Mouse (Mus musculus) brain, embryonic 14.5 days (tissue): ENCODE data around the gene Sdccag8. TPM values are rescaled to one million over a fixed set of nuclear protein-coding genes. Genes with fewer than 3 reads are reported as not detected.

Source experiments
- DNase-seq: peaks from one replicate; pipeline ENCODE4 v3.0.0-alpha.2; 2011; ENCODE audit warnings: low read depth
- CTCF ChIP-seq: fragments of 200-500 bp; IDR thresholded peaks from 2 replicates; pipeline ENCODE4 v1.5.1; 2012; ENCODE audit warnings: inconsistent platforms, mild to moderate bottlenecking, moderate library complexity, borderline replicate concordance; ENCODE audit not compliant: insufficient read depth, insufficient read length; ENCODE audit errors: extremely low read depth
- POLR2A ChIP-seq: fragments of 200-500 bp; IDR thresholded peaks from 2 replicates; pipeline ENCODE4 v1.6.1; 2012; ENCODE audit warnings: mild to moderate bottlenecking, inconsistent platforms, borderline replicate concordance; ENCODE audit not compliant: poor library complexity, insufficient read depth, insufficient read length, severe bottlenecking; ENCODE audit errors: extremely low read depth
- polyA plus RNA-seq: library from polyadenylated mRNA; depleted of rRNA; stranded (reverse); fragments of >200 nt; gene quantifications from 2 replicates; pipeline ENCODE4 v1.2.3, GENCODE M21; 2012

The Sdccag8 gene
- polyA plus RNA-seq, 1 experiment, result 11.2 TPM

DNA sequence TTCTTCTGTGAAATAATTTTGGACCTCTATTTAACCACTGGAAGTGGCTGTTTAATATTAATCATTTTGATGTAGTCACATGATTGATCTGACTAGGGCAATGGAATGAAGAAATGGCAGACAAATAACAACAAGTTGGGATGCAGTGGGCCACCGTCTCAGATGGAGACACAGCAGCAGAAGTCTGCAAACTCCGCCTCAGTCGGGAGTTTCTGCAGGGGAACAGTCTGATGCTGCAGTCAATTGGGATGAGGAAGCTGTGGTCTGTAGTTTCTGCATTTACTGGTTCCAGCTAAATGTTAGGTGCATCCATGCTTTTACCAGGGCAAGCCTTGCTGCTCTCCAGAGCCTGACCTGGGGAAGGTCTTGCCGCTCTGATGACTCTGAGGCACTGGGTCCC, 2.3 kb downstream of the Sdccag8 start:
- TF ChIP-seq POLR2A, result no peak
- DNase-seq, result no peak

DNA sequence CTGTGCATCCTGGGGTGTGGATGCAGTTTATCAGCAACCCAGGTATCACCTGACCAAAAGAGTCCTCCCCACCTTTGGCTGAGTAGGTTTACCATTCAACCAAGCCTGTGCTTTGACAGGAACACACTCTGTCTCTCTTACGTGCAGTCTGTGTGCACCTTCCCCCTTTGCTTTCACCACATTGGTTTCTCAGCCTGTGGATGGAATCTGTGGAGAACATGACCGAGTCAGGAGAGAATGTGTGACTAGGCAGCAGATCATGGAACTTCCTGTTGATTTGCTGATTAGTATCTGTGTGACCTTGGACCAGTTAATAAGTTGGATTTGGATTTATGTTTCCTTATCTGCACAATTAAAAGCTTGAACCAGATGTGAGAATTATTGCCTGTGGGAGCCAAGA, 3.7 kb downstream of the Sdccag8 start:
- DNase-seq, result no peak
- no peak for TF ChIP-seq CTCF

GRCm38 (mm10) chr1:176818763-176819162, 4.3 kb downstream of the Sdccag8 start:
- TF ChIP-seq CTCF, result no peak
- no peak for TF ChIP-seq POLR2A
- no peak for DNase-seq

- DNase-seq, result peak; percentile 23
- TF ChIP-seq POLR2A (no peak), CTCF (no peak)
Measured at GRCm38 (mm10) chr1:176821929-176822328, 7.5 kb downstream of the Sdccag8 start.

DNA sequence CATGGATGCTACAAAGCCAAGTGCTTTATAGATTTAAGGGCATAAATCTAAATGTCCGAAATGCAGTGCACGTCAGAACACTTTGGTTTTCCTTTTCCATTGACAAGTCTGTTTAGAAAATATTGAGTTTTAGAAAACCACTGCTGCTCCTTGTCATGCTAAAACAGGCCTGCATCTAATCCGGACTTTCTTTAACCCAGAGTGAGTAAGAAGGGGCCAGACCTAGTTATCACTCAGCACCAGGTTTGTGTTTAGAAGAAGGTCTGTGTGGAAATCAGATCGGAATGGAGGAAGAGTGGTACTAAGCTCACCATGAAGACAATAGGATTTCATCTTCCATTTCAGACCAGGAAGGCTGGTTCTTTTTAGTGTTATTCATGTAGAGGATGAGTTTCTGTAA, 8.5 kb downstream of the Sdccag8 start:
- DNase-seq, result no peak
- no peak for TF ChIP-seq POLR2A
- TF ChIP-seq CTCF, result no peak

GRCm38 (mm10) chr1:176823889-176824288, 9.4 kb downstream of the Sdccag8 start:
- TF ChIP-seq POLR2A (no peak), CTCF (no peak)
- DNase-seq, result no peak

- TF ChIP-seq POLR2A, result no peak
- no peak for DNase-seq
Measured at GRCm38 (mm10) chr1:176824611-176825010, 10.2 kb downstream of the Sdccag8 start.

DNA sequence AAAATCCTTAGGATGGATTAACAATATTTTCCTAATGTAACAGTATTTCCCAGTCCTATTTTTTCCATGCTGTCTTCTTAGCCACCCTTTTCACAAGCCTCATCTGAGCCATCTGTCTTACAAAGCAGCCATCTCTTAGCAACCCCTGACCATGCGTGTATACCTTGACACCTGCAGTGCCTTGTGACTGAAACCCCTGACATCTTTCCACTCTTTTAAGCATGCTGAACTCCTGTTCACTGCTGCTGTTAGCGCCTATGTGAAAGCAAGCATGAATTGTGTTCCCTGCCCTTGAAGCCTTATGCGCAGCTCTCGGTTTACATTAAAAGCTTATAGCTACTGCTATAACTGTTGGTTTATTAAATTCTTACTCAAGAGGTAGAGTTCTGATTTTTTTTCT, 10.6 kb downstream of the Sdccag8 start:
- no peak for TF ChIP-seq CTCF
- peak; percentile 32 for DNase-seq

- DNase-seq, result no peak
- TF ChIP-seq POLR2A, result no peak
- TF ChIP-seq CTCF, result no peak
Measured at GRCm38 (mm10) chr1:176826186-176826585, 11.7 kb downstream of the Sdccag8 start.

DNA sequence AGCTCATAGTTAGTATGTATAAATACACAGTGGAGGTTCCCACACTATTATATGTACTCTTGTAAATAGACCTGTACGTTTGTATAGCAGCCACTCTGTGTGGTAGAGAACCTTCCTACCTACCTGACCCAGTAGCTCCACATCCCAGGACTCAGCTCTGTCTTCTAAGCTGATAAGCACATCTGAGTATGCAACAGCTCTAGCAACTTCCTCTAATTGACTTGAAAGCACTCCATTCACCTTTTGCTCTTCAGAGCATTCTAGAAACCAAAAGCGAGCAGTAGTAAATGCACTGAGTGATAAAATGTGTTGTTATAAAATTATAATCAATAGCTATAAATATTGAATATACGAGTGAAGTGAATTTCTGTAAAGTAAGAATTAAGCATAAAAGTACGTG, 12.5 kb downstream of the Sdccag8 start:
- TF ChIP-seq CTCF (no peak), POLR2A (no peak)
- no peak for DNase-seq

DNA sequence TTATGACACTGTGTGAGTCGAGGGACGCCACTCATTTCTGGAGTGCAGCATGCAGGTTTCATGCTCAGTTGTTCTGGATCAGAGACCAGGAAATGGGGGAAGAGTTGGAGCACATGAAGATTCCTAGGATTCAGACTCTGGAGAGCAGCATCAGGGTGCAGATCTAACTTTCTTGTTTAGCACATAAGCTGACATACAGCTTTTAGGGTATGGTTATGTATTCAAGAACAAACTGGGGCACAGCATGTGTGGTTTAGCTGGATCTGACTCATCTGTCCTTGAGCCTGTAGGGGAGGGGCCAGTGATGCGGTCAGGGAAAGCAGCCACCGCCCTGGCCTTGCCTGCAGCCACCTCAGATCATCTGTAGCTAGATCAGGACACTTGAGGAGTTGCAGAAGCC, 12.9 kb downstream of the Sdccag8 start:
- no peak for TF ChIP-seq POLR2A
- TF ChIP-seq CTCF, result no peak
- no peak for DNase-seq

GRCm38 (mm10) chr1:176827945-176828485, 13.6 kb downstream of the Sdccag8 start:
- no peak for TF ChIP-seq CTCF

GRCm38 (mm10) chr1:176828666-176829065, 14.2 kb downstream of the Sdccag8 start:
- no peak for TF ChIP-seq CTCF
- TF ChIP-seq POLR2A, result no peak
- DNase-seq, result no peak

More at GRCm38 (mm10) chr1:176827945-176828485, 13.6 kb downstream of the Sdccag8 start:
- no peak for DNase-seq
